Mouse (Mus musculus): Measurements from ENCODE around the gene Igf1r. TPM values are rescaled to one million over a fixed set of nuclear protein-coding genes. Genes with fewer than 3 reads are reported as not detected.
A peak's percentile ranks its signal among the peaks of the same experiment; 100 is the strongest.

The Igf1r gene
- total RNA-seq, 2 experiments from 2014 or later: 32.5 to 38.4 TPM

DNA sequence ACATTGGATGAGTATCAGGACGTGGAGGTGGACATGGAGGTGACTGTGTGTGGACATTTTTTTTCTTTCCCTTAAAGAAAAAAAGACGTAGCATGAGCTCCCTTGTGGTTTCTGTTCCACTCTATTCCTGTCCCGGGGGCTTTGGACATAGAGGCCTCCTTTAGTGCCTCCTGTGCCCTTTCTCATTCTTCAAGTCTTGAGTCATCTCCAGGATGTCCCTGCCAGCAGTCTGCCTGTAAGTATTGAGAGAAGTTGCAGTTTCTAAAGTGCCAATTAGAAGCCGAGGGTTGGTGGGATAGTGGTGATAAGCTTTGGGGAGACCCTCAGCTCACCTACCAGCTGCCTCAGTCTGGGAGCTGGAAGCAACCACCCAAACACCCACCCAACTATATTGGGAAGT, 92.0 kb downstream of the Igf1r start:
- DNase-seq (ENCODE audit: extremely low spot score in 1 of 2, low spot score in 1 of 2): no peak

DNA sequence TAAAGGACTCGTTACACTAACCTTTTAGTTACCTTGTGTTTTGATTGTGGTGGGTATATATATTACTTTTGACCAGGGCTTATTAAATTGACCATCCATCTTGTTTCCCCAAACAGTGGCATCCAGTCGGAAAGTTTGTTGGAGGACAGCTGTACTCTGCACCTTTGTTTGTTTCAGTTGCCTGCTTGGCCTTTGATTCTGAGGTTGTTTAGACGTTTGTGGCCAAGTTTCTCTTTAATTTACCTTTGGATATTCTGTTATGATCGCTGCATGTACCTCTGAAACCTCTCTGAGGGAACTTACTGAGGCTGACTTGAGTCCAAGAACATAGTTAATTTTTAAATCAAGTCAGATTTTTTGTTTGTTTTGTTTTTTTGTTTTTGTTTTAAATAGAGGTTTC, 94.5 kb downstream of the Igf1r start:
- DNase-seq (ENCODE audit: extremely low spot score in 1 of 2, low spot score in 1 of 2): no peak

DNA sequence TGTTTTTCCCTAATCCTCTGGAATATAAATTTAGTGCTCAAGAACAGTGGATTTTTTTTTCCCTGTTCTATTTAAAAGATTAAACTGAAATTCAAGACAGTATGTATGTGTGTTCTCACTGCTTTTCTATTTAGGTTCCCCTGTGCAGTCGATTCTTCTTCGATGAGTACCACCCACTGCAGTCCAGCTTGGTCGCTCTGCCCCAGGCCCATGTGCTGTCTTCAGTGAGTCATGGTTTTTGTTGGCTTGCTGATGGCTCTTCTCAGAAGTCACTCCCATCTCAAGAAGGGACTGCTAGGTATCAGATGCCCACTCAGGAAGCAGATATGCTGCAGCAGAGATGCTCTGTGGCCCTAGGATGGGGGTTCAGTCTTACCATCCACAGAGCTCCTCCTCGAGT, 95.9 kb downstream of the Igf1r start:
- no peak for DNase-seq (ENCODE audit: extremely low spot score in 1 of 2, low spot score in 1 of 2)

DNA sequence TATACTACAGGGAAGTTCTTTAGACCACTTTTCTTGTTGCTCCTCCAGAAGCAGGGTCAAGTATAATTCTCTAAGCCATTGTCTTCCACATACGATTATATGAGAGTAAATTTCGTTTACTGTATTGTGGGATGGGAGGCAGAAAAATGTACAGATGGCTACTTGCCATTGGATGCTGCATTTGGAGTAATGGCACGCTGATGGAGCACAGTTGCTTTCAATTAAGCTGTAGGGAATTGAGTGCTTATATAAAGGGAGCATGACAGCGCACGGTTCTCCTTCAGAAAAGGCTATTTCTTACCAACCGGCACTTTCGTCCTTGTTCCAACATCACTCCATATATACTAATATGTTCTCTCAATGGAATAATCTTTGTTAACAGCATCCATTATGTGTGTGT, 96.4 kb downstream of the Igf1r start:
- no peak for DNase-seq (ENCODE audit: extremely low spot score in 1 of 2, low spot score in 1 of 2)

DNA sequence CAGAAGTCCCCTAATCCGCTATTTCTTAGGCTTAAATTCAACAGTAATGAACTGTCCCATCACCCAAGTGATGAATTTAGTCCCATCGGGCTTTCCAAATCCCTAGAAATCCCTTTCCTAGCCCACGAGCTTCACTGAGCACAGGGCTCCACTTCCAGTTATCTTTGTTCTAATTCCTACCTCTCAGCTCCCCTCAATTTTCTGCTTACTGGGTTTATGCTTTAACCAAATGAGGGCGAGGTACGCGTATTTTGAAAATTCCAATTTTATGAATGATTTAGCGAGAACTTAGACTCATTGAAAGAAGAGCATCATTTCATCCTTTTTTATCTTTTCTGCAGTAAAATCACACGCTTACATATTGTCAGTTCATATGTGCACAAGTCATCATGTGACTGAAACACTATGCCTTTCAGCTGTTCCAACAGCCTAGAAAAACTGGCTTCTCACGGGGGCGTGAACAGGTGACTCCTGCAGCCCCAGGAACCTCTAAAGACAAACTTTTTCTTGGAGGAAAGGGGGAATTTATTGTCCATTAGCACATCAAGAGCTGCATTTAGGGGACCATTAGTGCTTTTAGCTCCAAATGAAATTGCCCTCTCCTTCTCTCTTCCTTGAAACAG, 100.5 kb downstream of the Igf1r start:
- DNase-seq (ENCODE audit: extremely low spot score in 1 of 2, low spot score in 1 of 2): no peak

DNA sequence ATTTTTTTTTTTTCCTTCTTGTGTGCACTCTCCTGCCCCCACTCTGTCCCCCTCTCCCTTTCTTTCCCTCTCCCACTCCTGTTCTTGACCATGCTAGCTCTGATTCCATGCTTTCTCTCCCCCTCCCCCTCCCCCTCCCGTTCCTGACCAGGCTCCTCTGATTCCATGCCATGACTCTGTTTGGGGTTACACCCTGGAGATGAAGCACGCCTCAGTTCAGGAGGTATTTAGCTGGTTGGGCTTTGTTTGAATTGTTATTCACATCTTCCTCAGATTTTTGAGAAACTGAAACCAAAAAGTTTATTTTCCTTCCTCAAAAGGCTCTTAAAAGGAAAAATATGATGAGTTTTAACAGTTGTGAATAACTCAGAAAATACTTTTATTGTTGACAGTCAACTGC, 101.9 kb downstream of the Igf1r start:
- no peak for DNase-seq (ENCODE audit: extremely low spot score in 1 of 2, low spot score in 1 of 2)

DNA sequence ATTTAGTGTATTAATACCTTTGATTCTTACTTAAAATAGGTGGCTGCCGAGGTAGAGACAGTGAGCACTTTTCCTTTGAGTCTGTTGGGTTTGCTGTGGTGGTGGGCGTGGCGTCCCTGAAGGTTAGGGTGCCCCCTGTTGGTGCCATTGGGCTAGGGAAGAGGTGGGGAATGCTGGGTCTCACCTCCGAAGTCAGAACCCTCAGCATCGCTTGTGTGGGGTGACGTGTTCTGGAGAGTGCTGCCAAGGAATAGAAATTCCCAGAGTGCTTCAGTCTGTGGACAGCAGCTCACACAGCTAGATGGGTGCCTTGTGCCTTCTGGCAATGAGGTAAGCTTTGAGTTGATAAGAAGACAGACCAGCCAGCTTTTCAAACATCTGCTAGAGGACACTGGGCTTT, 102.3 kb downstream of the Igf1r start:
- DNase-seq (ENCODE audit: extremely low spot score in 1 of 2, low spot score in 1 of 2): no peak

DNA sequence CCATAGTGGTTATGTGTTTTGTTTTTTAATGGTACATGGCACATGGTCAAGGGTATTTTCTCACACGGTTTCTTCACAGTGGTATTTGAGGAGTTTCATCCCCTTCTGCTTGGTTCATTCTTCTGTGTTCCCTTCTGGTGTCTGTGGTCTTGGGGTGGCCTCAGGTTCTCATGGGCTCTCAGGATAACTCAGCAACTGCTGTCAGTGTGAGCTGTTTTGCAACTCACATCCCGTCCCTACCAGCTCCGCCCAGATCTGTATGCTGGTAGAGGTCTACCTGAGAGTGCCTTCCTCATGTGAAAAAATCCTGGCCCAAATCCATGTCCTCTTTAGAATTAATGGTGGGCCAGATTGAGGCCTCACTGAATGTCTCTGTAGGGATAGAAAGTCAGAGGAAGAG, 104.4 kb downstream of the Igf1r start:
- DNase-seq (ENCODE audit: extremely low spot score in 1 of 2, low spot score in 1 of 2): no peak

DNA sequence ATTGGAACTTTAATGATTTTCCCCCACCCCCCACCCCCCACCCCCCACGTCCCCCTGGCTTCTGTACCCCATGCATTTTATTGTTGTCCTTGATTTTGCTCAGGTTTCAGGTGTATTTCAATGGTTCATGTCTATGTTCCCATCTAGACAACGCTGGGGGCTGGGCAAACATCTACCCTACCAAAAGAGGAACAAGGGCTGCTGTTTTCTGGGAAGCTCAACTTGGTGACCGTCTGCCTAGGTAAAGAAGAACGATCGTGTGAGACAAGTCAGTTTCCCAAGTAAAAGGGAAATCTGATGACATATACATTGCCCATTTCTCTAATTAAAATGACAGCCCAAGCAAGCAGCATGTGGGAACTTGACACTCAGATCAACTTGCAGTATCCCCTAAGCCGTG, 107.1 kb downstream of the Igf1r start:
- no peak for DNase-seq (ENCODE audit: extremely low spot score in 1 of 2, low spot score in 1 of 2)

DNA sequence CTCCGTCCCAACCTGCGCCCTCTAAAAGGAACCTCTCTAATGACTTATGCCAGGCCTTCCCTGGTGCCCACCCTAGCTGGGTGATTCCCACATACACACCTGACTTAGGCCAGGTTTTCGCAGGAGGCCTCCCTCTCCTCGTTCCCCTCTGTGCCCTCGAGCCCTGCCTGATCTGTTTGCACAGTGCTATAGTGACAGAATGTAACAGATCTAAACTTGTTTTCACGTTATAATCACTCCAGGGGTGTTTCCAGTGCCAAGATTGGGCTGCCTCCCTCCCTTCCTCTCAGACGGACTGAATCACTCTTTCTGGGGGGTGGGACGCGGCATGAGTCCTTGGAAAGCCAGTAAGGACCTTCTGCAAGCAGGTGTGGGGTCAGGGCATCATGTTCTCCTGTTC, 108.8 kb downstream of the Igf1r start:
- no peak for DNase-seq (ENCODE audit: extremely low spot score in 1 of 2, low spot score in 1 of 2)

DNA sequence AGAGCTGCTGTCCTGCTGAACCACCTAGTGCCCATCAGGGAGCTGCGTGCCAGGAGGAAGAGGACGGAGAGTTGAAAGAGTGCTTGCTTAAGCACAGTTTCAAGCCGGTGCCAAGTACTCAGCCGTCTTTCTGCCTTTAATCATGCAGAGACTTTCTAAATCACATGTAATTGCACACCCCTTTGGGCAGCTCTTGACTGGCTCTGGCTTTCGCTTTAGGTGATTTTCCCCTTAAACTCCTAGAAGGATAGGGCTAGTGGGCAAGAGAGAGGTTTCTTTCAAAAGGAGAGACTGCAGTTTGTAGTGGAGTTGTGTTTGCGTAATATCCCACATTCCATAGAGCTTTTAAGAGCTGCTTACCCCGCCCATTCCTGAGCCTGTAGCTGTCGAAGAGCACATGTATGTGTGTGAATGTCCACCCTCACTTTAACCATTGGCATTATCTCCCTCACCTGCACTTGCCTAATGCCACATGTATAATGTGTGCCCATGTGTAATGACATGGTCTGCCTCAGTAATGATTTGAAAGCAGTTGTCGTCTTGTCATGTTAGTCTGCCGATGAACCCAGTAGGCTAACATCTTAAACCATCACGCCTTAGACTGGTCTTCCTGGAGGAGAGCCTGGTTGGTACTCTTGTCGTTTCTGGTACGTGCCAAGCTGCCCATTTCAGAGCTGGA, 109.7 kb downstream of the Igf1r start:
- no peak for DNase-seq (ENCODE audit: extremely low spot score in 1 of 2, low spot score in 1 of 2)

DNA sequence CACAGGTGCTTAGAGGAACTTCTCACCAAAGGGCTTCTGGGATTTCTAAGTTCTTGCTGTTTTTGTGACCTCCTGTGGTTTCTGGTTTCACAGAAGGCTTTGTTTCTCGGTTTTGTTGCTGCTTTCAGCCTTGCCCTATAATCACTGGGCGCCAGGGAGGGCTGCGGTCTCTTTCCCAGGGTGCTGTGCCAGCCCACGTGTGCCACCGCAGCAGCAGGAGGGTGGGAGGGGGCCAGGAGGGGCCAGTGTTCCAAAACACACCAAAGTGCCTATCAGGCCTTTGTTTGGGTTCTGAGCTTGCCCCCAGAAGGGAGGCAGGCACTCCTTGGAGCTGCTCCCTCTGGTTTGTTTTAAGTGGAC, 110.2 kb downstream of the Igf1r start:
- no peak for DNase-seq (ENCODE audit: extremely low spot score in 1 of 2, low spot score in 1 of 2)

DNA sequence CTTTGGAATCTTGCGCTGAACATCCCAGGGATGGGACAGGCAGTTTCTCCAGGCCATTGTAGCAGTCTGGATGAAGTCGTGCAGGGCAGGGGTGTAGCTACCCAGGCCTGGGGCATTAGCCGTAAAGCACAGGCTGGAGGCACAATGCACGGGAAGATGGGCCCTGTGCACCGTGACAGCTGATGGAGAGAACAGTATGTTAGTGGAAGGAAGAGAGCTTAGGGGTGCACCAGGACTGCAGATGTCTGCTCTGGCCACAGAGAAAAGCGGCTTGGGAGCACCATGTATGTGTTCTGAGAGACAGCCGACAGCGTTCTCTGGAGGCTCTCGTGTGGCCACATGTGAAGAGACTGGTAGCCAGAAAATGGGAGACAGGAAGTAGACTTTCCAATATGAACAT, 111.1 kb downstream of the Igf1r start:
- no peak for DNase-seq (ENCODE audit: extremely low spot score in 1 of 2, low spot score in 1 of 2)

DNA sequence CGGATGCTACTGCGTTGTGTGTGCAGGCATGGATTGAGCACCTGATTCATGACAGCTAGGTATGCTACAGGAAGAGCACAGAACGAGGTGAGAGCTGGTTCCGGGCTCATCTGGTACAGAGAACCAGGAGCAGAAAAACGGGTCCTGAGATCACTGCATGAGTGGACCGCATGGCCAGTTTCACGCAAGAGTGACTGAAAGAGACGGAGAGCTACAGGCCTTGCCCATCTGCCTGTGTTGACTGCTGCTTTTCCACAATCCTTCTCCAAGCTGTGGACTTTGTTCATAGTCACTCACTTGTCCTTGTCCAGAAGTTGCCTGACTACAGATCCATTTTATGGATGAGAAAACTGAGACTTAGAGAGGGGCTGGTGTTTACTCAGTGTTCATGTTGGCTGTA, 111.5 kb downstream of the Igf1r start:
- no peak for DNase-seq (ENCODE audit: extremely low spot score in 1 of 2, low spot score in 1 of 2)

DNA sequence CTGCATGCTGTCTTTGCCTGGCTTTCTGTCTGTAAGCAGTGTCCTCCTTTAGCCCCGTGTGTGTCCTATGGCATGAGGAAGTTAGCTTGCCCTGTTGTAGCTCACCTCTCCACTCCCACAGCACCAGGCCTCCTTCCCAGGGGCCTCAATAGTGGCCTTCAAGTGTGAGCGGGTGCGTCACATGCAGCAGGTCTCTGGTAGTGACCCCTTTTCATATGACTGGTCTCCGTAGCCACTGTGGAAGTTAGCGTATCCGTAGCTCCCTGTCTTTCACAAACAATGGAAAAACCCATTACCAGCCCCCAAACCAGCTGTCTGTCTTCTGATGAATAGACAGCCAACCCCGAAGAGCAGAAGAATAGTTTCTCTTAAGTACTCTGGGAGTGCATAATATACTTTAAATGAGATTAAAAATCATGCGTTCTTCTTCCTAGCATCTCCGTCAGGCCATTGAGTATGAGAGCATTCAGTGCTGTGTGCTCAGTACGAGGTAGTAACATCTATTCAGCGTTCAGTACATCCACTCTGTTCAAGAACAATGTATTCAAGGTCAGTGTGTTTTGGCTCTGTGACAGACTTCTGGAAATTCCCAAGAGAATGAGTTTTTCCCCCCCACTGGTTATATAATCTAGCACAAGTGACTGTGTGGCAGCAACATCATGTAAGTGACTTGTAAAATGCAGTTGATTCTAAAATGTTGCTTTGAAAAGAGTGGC, 112.2 kb downstream of the Igf1r start:
- peak in 1 of 2 experiments; percentile 29 for DNase-seq (ENCODE audit: extremely low spot score in 1 of 2, low spot score in 1 of 2)

DNA sequence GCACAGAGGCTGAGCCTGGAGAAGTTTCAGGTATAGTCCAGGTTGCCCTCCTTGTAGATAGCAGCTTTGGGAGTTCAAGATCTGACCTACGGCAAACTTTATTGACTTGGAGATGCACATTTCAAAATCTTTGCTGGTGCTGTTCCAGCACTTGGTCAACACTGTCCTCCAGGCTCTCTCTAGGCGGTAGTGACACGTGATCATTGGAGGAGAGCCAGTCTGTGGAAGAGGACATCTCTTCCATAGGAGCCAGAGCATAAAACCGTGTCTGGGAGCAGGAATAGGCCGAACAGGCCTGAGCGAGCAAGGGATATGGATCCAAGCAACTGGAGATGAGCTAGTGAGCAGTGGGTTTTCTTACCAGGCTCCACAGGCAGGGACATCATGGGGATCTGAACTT, 113.3 kb downstream of the Igf1r start:
- DNase-seq (ENCODE audit: extremely low spot score in 1 of 2, low spot score in 1 of 2): no peak

DNA sequence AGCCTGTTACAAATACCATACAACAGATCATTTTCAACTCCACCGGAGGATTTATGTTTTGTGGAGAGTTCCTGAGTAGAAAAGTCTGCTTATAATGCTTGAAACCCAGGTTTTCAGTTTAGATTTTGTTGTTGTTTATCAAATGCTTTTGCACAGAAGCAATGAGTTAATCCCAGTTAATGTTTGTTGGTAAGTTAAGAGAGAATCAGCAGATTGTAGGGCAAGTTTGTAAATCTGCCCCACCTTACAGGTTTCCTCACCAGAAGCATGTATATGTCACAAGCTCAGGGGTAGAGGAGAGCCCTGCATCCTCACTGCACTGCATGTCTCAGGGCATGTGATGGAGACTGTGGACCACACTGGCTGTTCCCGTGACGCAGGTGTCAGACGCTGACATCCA, 114.7 kb downstream of the Igf1r start:
- no peak for DNase-seq (ENCODE audit: extremely low spot score in 1 of 2, low spot score in 1 of 2)

DNA sequence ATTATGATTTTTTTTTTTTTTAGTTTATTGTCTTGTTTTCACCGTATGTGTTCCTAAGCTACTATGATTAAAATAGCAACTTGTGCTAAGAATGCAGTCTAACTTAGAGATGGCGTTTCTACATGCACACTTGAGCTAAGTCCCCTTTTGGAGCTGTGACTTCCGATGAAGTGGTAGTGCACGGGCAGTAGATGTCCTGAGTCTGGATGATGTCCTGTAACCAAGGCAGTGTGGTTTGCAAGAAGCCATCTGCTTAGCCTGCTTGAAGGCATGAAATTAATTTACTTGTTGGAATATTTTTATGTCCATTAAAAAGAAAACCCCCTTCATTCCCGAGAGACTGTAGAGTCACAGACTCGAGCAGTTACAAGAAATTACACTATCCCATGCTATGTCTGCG, 116.7 kb downstream of the Igf1r start:
- no peak for DNase-seq (ENCODE audit: extremely low spot score in 1 of 2, low spot score in 1 of 2)

DNA sequence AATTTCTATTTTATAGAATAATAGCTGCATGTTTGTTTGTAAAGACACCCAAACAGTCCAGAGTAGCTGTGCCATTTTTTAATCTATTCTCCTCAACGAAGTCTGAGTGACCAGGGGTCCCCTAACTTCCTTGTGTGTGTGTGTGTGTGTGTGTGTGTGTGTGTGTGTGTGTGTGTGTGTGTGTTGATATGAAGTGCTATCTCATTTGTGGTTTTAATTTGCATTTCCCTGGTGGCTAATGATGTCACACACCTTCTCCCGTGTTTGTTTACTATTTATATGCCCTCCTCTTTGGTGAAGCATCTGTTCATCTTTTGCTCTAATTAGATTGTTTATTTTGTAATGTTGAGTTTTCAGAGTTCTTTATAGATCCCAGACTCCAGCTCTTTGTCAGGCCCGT, 117.4 kb downstream of the Igf1r start:
- no peak for DNase-seq (ENCODE audit: extremely low spot score in 1 of 2, low spot score in 1 of 2)

DNA sequence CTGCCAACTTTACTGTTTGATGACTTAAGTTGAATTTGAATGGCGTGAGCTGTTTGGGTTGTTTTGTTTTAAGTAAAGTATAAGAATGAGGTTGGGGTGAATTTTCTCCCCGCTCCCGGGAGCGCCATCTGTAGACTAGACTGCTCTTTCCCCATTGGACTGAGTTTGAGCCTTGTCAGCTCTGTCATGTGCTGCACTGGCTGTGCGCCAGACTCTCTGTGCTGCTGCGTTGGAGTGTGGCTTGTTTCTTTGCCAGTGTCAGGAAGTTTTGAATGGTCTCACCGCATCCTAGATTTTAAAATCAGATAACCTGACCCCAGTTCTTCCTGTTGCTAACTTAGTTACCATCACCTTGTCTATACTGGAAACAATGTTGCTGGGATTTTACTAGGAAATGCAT, 118.0 kb downstream of the Igf1r start:
- DNase-seq (ENCODE audit: extremely low spot score in 1 of 2, low spot score in 1 of 2): peak in 1 of 2 experiments; percentile 52

DNA sequence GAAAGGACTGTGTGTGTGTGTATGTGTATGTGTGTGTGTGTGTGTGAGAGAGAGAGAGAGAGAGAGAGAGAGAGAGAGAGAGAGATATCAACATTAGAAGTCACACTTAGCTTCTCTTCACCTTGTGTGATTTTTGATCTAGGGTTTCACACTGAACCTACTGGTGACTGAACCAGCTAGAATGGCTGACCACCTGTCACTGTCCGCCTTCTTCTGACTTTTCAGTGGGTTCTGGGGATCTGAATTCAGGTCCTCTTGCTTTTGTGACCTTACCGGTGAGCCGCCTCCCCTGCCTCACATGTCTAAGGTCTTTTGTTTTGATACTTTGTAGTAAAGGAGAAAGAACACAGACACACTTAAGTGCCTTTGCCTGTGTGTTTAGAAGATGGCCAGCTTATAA, 118.4 kb downstream of the Igf1r start:
- no peak for DNase-seq (ENCODE audit: extremely low spot score in 1 of 2, low spot score in 1 of 2)

DNA sequence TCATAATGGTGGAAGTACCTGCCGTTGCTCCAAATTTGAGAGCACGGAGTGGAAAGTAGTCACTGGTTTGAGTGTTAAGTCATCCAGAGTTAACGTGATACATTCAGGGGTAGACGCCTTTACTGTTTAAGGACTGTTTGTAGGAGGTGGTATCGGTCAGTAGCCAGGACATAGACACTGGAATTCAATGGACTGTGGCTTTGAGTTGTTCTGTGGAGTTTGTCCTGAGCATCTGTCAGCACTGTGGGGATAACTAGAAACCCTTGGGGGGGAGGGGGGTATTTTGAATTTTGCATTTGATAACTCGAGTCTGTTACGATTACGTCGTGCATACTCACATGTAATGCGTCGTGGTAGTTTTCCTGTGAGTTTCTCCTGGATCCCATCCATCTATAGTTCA, 119.1 kb downstream of the Igf1r start:
- no peak for DNase-seq (ENCODE audit: extremely low spot score in 1 of 2, low spot score in 1 of 2)
